Mouse (Mus musculus) midbrain, postnatal 0 days (tissue): ENCODE measurements around the gene Lrrfip2. TPM values are rescaled to one million over a fixed set of nuclear protein-coding genes. Genes with fewer than 3 reads are reported as not detected.
A peak's percentile ranks its signal among the peaks of the same experiment; 100 is the strongest.

Experiments used
- ATAC-seq: fragments of 200-750 bp; cut with Nextera tagmentation; 2 replicates; pipeline ENCODE4 v1.8.0; 2017; ENCODE audit warnings: moderate number of reproducible peaks, mild to moderate bottlenecking, moderate TSS enrichment, moderate library complexity; ENCODE audit not compliant: low FRiP score
- DNase-seq: peaks from one replicate; pipeline ENCODE4 v3.0.0-alpha.2; 2015; ENCODE audit warnings: low spot score
- H3K27ac ChIP-seq: fragments of 300-500 bp; sonication (generic); 2 replicates; pipeline ENCODE4 v1.5.1; 2014; ENCODE audit warnings: low read depth, mild to moderate bottlenecking, low read length, mixed read lengths
- H3K27me3 ChIP-seq: fragments of 300-500 bp; sonication (generic); 2 replicates; pipeline ENCODE4 v1.6.1; 2014; ENCODE audit warnings: low read length, control low read depth, mixed read lengths; ENCODE audit not compliant: insufficient read depth
- H3K36me3 ChIP-seq: fragments of 300-500 bp; sonication (generic); 2 replicates; pipeline ENCODE4 v1.6.1; 2014; ENCODE audit warnings: low read length, control low read depth, mixed read lengths; ENCODE audit not compliant: insufficient read depth
- H3K4me1 ChIP-seq: fragments of 300-500 bp; sonication (generic); 2 replicates; pipeline ENCODE4 v1.6.1; 2014; ENCODE audit warnings: mild to moderate bottlenecking, control low read depth, antibody characterized with exemption, low read length, mixed read lengths; ENCODE audit not compliant: insufficient read depth
- H3K4me2 ChIP-seq: fragments of 300-500 bp; sonication (generic); 2 replicates; pipeline ENCODE4 v1.6.1; 2014; ENCODE audit warnings: low read depth, mild to moderate bottlenecking, low read length, mixed read lengths; ENCODE audit not compliant: poor library complexity, severe bottlenecking
- H3K4me3 ChIP-seq: fragments of 300-500 bp; sonication (generic); 2 replicates; pipeline ENCODE4 v1.5.1; 2014; ENCODE audit warnings: low read depth, mild to moderate bottlenecking, low read length, moderate library complexity
- H3K9ac ChIP-seq: fragments of 300-500 bp; sonication (generic); replicated peaks from 2 replicates; pipeline ENCODE4 v1.6.1; 2014; ENCODE audit warnings: mild to moderate bottlenecking, low read length, moderate library complexity, mixed read lengths; ENCODE audit not compliant: poor library complexity, severe bottlenecking
- H3K9me3 ChIP-seq: fragments of 300-500 bp; sonication (generic); 2 replicates; pipeline ENCODE4 v1.6.1; 2016; ENCODE audit warnings: low read length, control low read depth
- CTCF ChIP-seq: IDR thresholded peaks from 2 replicates; pipeline ENCODE4 v1.5.1; 2016; ENCODE audit warnings: antibody characterized with exemption, mild to moderate bottlenecking
- WGBS: fragments of 180-500 bp; shearing (Covaris S2); extraction: QIAGEN DNeasy Blood & Tissue Kit; methylation state at CpG from one replicate; pipeline ENCODE4 v1.1.7; 2014; 5-methylcytosine and 5-hydroxymethylcytosine counted together
- polyA plus RNA-seq: library from polyadenylated mRNA; unstranded; fragments of >200 nt; fragmentation: Nextera tagmentation; extraction: Ambion mirVana; gene quantifications from 2 replicates; pipeline ENCODE4 v1.2.1, GENCODE M21; 2015
- total RNA-seq: library from RNA; depleted of rRNA; stranded (reverse); fragments of >200 nt; gene quantifications from 2 replicates; pipeline ENCODE4 v1.2.3, GENCODE M21; 2014

The Lrrfip2 gene
- total and polyA plus RNA-seq, 2 experiments from 2014 or later = 23.7 to 42.2 TPM

GRCm38 (mm10) chr9:111261356-111261755 lies 144.0 kb downstream of the Lrrfip2 start:
- H3K4me3 ChIP-seq = no peak overlapping the region
- no peaks in the 10 kb centered on the region for H3K4me1 ChIP-seq
- no peaks in the 10 kb centered on the region for H3K27me3 ChIP-seq
- TF ChIP-seq CTCF = no peak
- H3K36me3 ChIP-seq = peaks cover 40% of the 10 kb centered on the region; the same call in 1 of the 2 replicates
- no peak overlapping the region for H3K9ac ChIP-seq
- no peak overlapping the region for H3K27ac ChIP-seq
- no peak for ATAC-seq
- no peak for DNase-seq
- WGBS = 95% methylated on average over 4 of the region's 4 CpGs
- H3K4me2 ChIP-seq = no peak overlapping the region
- no peaks in the 10 kb centered on the region for H3K9me3 ChIP-seq

GRCm38 (mm10) chr9:111267998-111268397 lies 150.6 kb downstream of the Lrrfip2 start:
- Histone ChIP-seq H3K27ac (no peak overlapping the region), H3K27me3 (no peaks in the 10 kb centered on the region), H3K4me3 (no peak overlapping the region), H3K4me2 (no peak overlapping the region), H3K36me3 (peaks cover 13% of the 10 kb centered on the region; the same call in 1 of the 2 replicates), H3K4me1 (peaks cover 3% of the 10 kb centered on the region; the same call in 1 of the 2 replicates), H3K9ac (no peak overlapping the region), H3K9me3 (no peaks in the 10 kb centered on the region)
- DNase-seq = no peak
- WGBS = 97% methylated on average over 2 of the region's 2 CpGs
- no peak for ATAC-seq
- TF ChIP-seq CTCF = no peak

- Histone ChIP-seq H3K4me3 (peak overlapping the region; percentile 91), H3K9me3 (no peaks in the 10 kb centered on the region), H3K27ac (peak overlapping the region; percentile 92), H3K4me2 (peak overlapping the region; percentile 54), H3K27me3 (no peaks in the 10 kb centered on the region), H3K4me1 (peaks cover 19% of the 10 kb centered on the region; the same call in 1 of the 2 replicates), H3K36me3 (peaks cover 3% of the 10 kb centered on the region), H3K9ac (peak overlapping the region; percentile 62)
- WGBS = 15% methylated on average over 5 of the region's 5 CpGs
- no peak for DNase-seq
- TF ChIP-seq CTCF = no peak
- no peak for ATAC-seq
Observed at GRCm38 (mm10) chr9:111270606-111271005, 153.2 kb downstream of the Lrrfip2 start.

GRCm38 (mm10) chr9:111271056-111271433 lies 153.7 kb downstream of the Lrrfip2 start:
- under 1% methylated on average over 32 of the region's 32 CpGs for WGBS
- peak; percentile 87 for DNase-seq

GRCm38 (mm10) chr9:111271434-111272160 lies 154.2 kb downstream of the Lrrfip2 start, which contains the start of the genes Mlh1 and Epm2aip1:
Gene Mlh1, minus strand, starts transcription at chr9:111271791.
Gene Epm2aip1, plus strand, starts transcription at chr9:111271929.
- peak; percentile 22; the same call in 1 of the 2 replicates for TF ChIP-seq CTCF
- Histone ChIP-seq H3K4me1 (peaks cover 21% of the 10 kb centered on the region; the same call in 1 of the 2 replicates), H3K27ac (peak within 1 kb of the TSS; percentile 96)

More at GRCm38 (mm10) chr9:111271056-111271433, 153.7 kb downstream of the Lrrfip2 start:
- Histone ChIP-seq H3K9ac (peak overlapping the region; percentile 62), H3K27me3 (no peaks in the 10 kb centered on the region), H3K4me3 (peak overlapping the region; percentile 91), H3K27ac (peak overlapping the region; percentile 92), H3K36me3 (peaks cover 3% of the 10 kb centered on the region), H3K4me2 (peak overlapping the region; percentile 54), H3K9me3 (no peaks in the 10 kb centered on the region), H3K4me1 (peaks cover 19% of the 10 kb centered on the region; the same call in 1 of the 2 replicates)
- ATAC-seq = peak; percentile 89
- TF ChIP-seq CTCF = no peak

GRCm38 (mm10) chr9:111272356-111272755 lies 155.0 kb downstream of the Lrrfip2 start:
- WGBS = 9% methylated on average over 19 of the region's 19 CpGs
- no peak for TF ChIP-seq CTCF
- peaks cover 21% of the 10 kb centered on the region; the same call in 1 of the 2 replicates for H3K4me1 ChIP-seq
- peak overlapping the region; percentile 92 for H3K9ac ChIP-seq
- H3K36me3 ChIP-seq = peaks cover 9% of the 10 kb centered on the region
- H3K9me3 ChIP-seq = no peaks in the 10 kb centered on the region
- DNase-seq = peak; percentile 15
- peak overlapping the region; percentile 91 for H3K4me3 ChIP-seq
- peak overlapping the region; percentile 96 for H3K27ac ChIP-seq
- no peak for ATAC-seq
- peak overlapping the region; percentile 90 for H3K4me2 ChIP-seq
- H3K27me3 ChIP-seq = no peaks in the 10 kb centered on the region

More at GRCm38 (mm10) chr9:111271434-111272160, 154.2 kb downstream of the Lrrfip2 start, which contains the start of the genes Mlh1 and Epm2aip1:
- H3K27me3 ChIP-seq = no peaks in the 10 kb centered on the region
- H3K4me3 ChIP-seq = peak within 1 kb of the TSS; percentile 91
- DNase-seq (peak; percentile 100), ATAC-seq (peak; percentile 99)
- under 1% methylated on average over 62 of the region's 64 CpGs for WGBS
- no peaks in the 10 kb centered on the region for H3K9me3 ChIP-seq
- peak within 1 kb of the TSS; percentile 92 for H3K9ac ChIP-seq
- H3K36me3 ChIP-seq = peaks cover 6% of the 10 kb centered on the region
- H3K4me2 ChIP-seq = peak within 1 kb of the TSS; percentile 90
